Mouse (Mus musculus) ovary, postnatal 14 days (tissue): ENCODE data around the gene 1110004F10Rik.
A peak's percentile ranks its signal among the peaks of the same experiment; 100 is the strongest.
"Not testable (repeated sequence)": the region's sequence is repeated elsewhere in the genome, so short reads cannot be mapped to it uniquely, and the experiment has no call there.

Experiments
- DNase-seq: peaks from one replicate; pipeline ENCODE4 v3.0.0; 2022; ENCODE audit warnings: low spot score

1110004F10Rik gene

DNA sequence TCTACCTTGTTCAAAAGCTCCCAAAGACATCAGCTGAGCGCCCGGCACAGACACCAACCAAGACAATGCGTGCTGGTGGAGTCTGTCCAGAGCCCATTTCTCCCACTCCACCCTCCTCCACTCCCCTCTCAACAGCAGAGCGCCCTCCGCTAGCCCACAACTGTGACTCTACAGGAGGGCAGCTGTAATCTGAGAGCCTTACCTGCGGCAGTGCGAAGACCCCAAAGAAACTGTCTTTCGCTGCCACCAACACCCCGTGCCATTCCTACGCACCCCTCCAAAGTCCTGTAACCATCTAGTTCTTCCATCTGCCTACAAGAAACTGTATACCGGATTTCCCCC lies at the start of gene 1110004F10Rik:
1110004F10Rik (plus strand) TSS at position 202 of the 342 bp plus-strand sequence.
- DNase-seq = no peak

- no peak for DNase-seq
Observed at GRCm38 (mm10) chr7:116002726-116003125, 36.5 kb upstream of the 1110004F10Rik start.

DNA sequence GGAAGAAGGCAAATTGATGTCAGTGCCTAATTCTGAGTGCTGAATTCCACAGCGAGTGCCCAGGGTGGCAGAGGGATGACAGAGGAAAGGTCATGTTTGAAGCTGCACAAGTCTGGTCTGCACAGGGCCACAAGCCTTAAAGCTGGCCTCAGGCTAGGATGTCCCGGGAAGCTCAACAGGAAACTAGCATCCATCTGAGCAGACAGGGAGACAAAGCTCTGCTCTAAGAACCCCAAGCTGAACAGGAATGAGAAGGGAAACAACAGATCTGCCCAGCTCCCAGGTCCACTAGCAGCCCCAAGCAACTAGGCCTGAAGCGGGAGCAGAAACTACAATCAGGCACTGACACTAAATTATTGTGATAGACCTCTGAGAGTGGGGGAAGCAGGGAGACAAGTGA lies 9.2 kb upstream of the 1110004F10Rik start:
- no peak for DNase-seq

DNA sequence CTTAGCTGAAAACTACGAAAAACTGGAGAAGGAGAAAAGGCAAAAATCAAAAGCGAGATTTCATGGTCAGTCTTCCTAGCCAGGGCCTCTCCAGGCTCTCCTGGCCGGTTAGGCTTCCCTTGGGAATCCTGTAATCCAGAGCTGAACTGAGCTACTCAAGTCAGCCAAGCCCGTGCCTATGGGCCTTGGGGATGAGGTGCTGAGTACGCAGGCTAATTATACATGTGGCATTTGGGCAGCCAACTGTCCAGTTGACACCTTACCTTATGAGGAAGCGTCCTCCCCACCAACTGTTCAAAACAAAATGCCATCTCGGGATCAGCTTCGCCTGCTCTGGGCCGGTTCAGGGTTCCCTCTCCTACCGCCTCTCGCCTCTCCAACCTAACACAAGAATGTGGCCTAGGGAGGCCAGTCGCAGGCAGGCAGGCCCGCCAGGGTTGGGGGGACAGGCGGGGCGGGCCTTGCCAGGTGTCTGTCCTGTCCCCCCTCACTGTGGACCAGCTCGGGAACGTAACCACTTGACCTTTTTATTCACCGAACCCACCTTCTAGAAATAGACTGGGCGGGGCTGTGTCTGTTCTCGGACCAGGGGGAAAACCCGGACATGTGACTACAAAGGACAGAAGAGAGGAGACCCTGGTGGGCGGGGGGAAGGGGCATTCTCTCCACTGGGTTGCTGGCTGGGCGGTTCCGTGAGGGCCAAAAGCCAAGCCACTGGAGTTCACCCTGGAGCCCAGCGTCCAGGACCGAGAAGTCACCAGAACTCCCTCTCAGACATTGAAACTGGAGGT lies 8.4 kb upstream of the 1110004F10Rik start:
- DNase-seq = no peak

- no peak for DNase-seq
Observed at GRCm38 (mm10) chr7:116031388-116031717, 7.8 kb upstream of the 1110004F10Rik start.

DNA sequence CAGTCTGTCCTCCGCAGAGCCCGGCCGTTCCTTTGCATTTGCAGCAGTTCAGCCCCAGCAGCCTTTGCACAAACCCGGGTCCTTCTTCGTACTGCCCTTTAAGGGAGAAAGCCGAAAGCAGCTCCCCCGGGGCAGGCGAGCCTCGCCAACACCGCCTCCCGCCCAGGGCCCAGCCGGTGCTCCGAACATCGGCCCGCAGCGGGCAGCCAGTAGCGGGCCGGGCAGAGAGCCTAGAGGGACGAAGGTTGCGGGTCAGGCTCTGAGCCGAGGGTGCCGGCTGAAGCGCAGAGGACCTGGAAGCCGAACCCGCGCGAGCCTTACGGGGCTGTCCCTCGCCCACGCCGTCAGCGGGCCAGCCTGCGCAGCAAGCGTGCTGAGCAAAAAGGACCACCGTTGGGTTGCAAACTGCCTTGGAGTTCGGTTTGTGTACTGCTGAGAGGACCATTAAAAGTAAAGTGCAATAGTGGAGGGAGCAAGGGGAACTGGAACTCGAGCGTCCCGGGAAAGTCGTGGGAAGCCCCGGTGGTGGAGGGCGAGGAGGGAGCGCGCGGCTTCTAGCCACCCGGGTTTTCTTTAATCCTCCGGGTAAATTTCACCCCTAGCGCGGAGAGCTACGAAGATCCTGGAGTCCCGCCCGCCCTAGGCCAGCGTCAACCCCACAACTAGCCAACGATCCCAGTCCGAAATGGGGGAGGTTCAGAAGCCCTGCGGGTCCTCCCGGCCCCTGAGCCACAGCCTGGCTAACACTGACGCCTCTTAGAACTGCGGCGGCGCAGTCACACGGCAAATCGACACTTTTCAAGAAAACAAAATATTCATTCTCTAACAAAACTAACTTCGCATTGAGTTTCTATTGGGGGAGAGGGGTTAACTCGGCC lies 7.2 kb upstream of the 1110004F10Rik start:
- peak; percentile 57 for DNase-seq

GRCm38 (mm10) chr7:116032596-116033307 lies 6.4 kb upstream of the 1110004F10Rik start:
- DNase-seq = peak; percentile 63

DNA sequence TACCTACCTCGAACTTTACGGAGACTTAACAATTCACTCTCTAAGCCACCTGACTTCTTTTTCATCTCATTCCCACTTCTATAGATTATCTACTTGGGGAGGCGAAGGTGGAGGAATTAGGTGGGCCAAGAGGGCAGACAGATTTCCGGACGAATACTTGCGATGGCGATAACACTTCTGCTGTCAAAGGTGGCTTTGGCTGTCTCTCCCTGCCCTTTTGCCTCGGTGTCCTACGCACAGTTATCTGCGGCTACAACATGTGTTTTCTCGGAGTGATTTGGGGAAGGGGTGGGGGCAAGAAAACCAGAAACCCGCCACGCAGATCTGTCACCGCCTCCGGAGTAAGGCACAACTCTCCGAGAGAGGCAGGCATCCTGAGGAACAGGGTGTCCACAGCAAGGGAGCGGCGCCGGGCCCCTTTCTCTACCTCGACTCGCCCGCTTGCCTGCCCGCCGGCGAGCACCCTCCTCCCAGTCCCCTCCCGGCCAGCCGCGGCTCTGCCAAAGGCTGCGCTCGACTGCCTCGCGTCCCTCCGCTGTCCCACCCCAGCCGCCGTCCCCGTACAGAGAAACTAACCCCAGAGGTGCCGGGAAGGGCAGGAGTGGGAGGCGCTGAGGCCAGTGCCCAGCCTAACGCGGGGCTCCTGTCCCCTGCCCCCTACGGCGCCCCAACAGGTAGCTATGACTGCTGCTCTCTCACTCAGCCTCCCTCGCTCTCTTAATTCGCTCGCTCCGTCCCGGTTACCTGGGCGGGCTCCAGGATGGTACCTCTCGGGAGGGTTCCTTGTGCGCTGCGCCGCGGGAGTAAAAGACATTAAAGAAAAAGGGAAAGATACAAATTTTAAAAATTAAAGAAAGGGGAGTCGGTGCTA lies 5.6 kb upstream of the 1110004F10Rik start:
- DNase-seq = no peak

DNA sequence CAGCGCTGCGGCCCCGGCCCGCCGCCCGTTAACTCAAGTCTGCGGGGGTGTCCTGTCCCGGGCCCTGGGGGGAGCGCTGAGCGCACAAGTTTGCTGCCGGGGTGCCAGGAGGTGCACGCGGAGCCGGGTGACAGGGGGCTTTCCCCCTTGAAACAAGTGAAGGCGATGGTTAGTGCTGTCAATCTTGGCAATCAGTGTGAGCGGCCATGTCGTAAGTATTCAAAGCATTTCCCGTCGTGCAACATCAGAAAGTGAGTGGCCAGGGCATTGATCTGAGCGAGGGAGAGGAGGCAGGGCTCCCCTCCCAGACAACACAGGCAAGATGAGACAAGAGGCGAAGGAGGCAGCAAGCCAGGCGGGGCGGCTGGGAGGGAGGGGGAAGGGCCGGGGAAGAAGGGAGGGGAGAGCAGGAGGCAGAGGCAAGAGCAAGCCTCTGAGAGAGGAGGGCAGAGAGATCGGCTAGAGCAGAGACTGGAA lies 4.9 kb upstream of the 1110004F10Rik start:
- DNase-seq = no peak

DNA sequence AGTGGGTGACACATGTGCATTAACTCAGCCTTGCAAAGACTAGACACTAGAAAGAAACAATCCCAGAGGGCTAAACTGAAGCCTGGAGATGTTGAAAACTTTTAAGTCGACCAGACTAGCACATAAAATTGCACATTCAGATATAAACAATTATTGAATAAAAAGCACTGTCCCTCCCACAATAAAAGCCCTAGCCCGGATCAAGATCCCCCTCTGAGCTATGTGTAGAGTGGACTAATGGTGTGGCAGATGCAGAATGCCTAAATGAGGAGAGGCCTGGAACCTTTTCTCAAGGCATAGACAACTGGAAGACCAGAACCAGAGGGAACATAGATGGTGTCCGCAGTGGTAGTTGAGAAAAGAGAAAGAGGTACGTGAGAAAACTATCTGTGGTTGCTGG lies 3.7 kb upstream of the 1110004F10Rik start:
- DNase-seq = no peak

DNA sequence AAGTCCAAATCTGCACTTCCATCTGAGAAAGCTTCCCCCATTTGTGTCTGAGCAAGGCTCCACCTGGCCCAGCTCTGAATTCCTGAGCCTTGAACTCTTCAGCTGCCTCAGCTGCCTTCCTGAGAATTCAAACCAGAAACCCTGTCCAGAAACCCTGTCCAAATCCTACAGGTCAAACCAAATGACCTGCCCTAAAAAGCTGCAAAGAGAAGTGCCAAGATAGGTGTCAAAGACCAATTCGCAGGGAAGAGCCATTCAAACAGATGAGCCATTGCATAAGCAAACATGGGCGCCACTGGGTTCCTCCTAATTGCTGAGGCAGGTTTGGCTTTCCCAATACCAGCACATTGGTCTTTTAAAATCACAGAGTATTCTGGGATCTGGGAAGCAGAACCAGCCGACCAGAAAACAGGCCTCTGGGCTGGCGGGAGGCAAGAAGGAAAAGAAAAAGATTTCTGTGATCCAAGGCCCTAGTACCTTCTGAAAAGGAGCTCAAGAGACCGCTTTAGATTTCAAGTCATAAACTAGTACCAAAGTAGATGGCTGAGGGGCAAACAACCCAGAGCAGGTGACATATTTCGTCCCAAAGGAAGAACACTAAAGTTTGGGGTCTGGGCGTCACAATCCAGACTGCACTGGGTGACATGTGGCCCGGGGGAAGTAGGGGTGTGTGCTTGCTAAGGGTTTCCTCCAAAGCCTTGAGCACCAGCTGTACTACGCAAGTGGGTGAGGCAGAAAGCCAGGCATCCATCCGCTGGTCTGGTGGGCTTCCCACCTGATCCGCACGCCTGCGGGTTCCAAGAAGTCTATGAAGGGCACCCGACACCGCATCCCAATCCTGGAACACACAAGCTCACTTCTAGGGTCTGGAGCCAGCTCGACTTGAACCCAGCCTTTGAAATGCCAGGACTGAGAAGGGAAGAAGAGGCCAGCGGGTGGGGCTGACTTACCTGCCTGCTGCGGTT lies 2.3 kb upstream of the 1110004F10Rik start:
- no peak for DNase-seq

DNA sequence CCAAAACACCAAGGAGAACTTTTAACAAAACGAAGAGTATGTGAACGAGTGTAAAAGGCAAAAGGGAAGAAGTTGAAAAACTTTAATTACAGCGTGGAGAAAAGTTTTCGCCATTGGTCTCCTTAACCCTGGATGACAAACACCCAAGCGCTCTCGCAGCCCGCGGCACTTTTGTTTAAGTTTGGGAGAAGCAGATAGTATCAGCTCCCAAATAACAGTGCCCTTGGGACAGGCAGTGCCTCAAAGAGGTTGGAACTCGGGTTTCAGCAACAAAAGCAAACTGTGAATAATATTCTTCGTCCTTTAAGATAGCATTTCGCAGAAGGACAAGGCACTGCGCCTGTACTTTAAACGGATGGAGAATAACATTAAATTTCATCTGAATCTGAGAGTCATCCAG lies 1.2 kb upstream of the 1110004F10Rik start:
- DNase-seq = no peak

- no peak for DNase-seq
Observed at GRCm38 (mm10) chr7:116038511-116038910, 686 bp upstream of the 1110004F10Rik start, which contains the start of gene Sox6. TSS of gene Sox6 (minus strand) at chr7:116038796.

DNA sequence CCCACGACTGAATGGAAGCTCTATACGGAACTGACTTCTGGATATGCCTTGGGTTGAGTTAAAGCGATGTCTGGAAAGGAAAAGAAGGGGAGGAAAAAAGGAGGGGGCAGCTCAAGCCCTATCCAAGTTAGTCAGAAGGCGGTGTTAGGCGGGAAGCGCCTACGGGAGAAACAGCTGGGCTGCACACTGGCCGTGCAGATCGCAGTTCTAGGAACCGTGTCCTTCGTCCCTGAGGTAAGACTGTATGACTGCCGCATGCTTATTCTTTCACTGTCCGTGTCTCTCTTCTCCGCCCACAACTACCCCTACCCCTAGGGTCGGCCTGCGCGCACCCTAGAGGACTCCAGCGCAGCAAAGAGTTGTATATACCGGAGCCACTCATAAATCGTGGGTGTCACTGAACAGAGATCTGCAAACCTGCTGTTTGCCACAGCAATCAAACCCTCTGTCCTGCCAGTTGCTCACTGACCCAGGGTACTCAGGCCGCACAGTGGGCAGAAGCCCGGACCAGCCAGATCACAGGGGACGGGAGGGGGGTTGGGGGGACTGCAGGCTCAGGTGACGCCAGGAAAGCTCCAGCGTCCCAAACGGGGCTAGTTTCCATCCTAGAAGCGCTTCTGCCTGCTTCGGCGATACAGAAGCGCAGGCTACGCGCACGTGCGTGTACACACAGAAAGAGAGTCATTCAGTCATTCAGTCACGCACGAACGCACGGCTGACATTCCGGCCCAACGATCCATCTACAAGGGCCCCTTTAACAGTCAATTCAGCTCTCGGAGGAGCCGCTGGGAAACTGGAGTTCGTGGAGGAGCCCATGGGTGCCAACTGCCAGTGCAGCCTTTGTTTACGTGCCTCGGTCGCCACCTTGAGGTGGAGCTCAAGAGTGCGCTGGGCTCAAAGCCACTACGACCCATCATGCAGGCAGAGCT lies 605 bp downstream of the 1110004F10Rik start:
- DNase-seq = peak; percentile 74

GRCm38 (mm10) chr7:116040470-116041019 lies 1.3 kb downstream of the 1110004F10Rik start:
- no peak for DNase-seq

DNA sequence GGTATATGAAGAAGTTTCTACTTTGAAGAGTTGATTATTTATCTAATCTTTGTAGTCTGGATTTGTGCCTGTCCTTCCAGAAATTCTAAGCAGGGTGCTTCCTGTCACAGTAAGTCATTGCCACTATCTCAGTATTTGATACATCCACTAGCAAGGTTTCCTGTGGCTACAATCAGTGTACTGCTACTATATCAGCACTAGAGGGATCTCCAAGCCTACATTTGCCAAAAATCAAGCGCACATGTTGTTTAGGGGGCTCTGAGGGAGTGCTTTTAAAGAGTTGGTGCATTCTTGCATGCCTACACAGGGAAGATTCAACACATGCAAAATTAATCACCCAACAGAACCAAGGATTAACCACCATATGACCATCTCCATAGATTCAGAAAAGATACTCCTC lies 21.5 kb downstream of the 1110004F10Rik start:
- no peak for DNase-seq

GRCm38 (mm10) chr7:116084366-116084765 lies 45.2 kb downstream of the 1110004F10Rik start, which contains the start of gene Gm4353:
TSS of gene Gm4353 (minus strand) at chr7:116084635.
- not testable (repeated sequence) for DNase-seq

- peak; percentile 86 for DNase-seq
Observed at GRCm38 (mm10) chr7:116092710-116093465, 53.7 kb downstream of the 1110004F10Rik start.
